Mouse (Mus musculus) CH12.LX (cell line): ENCODE results near the gene Fbxl20. TPM values are rescaled to one million over a fixed set of nuclear protein-coding genes. Genes with fewer than 3 reads are reported as not detected.

Experiments
- DNase-seq: peaks from one replicate; pipeline ENCODE4 v3.0.0-alpha.2; 2013; ENCODE audit errors: extremely low read depth
- H3K27ac ChIP-seq: 2 replicates; pipeline ENCODE4 v1.5.1; 2012; ENCODE audit warnings: low read depth, mild to moderate bottlenecking, control low read depth, moderate library complexity; ENCODE audit not compliant: insufficient read depth
- H3K27me3 ChIP-seq: replicated peaks from 2 replicates; pipeline ENCODE3; 2012; ENCODE audit warnings: inconsistent platforms
- H3K36me3 ChIP-seq, 2 experiments: replicated peaks in 1 of 2; 2 replicates each; pipeline versions ENCODE3 to v1.6.1; 2012; ENCODE audit warnings: inconsistent platforms in 1 of 2, low read length in 1 of 2, mild to moderate bottlenecking in 1 of 2, mixed read lengths in 1 of 2, moderate library complexity in 1 of 2; ENCODE audit not compliant: control insufficient read depth in 1 of 2, insufficient read depth in 1 of 2
- H3K4me1 ChIP-seq, 2 experiments: 2 replicates each; pipeline ENCODE4 v1.6.1; 2012; ENCODE audit warnings: inconsistent platforms in 1 of 2, moderate library complexity in 1 of 2; ENCODE audit not compliant: insufficient read depth in 2 of 2, control insufficient read depth in 1 of 2
- H3K4me2 ChIP-seq: 2 replicates; pipeline ENCODE4 v1.6.1; 2012; ENCODE audit warnings: low read depth, mild to moderate bottlenecking, control low read depth; ENCODE audit not compliant: poor library complexity, insufficient read depth, severe bottlenecking
- H3K4me3 ChIP-seq, 3 experiments: fragments of 150-350 bp in 1 of 3; sonication (generic) in 1 of 3; replicated peaks in 1 of 3; 2 replicates each; pipeline versions ENCODE3 to v1.5.1; 2011 to 2012; ENCODE audit warnings: low read depth in 2 of 3, low read length in 2 of 3, mild to moderate bottlenecking in 2 of 3, moderate library complexity in 2 of 3, control low read depth in 1 of 3, improper control_type of control experiment in 1 of 3, inconsistent platforms in 1 of 3, mixed read lengths in 1 of 3; ENCODE audit not compliant: poor library complexity in 1 of 3
- H3K79me2 ChIP-seq: replicated peaks from 2 replicates; pipeline ENCODE4 v1.6.1; 2012; ENCODE audit warnings: mild to moderate bottlenecking, moderate library complexity; ENCODE audit not compliant: control insufficient read depth, poor library complexity, insufficient read depth, severe bottlenecking; ENCODE audit errors: extremely low read depth
- H3K9ac ChIP-seq: 2 replicates; pipeline ENCODE4 v1.6.1; 2012; ENCODE audit warnings: low read depth, mild to moderate bottlenecking, control low read depth, moderate library complexity; ENCODE audit not compliant: insufficient read depth
- H3K9me3 ChIP-seq: replicated peaks from 2 replicates; pipeline ENCODE3; 2012; ENCODE audit warnings: low read length, inconsistent platforms, mixed read lengths
- CHD1 ChIP-seq: IDR thresholded peaks from 2 replicates; pipeline ENCODE4 v1.6.1; 2012; ENCODE audit warnings: low read depth, low read length, improper control_type of control experiment, inconsistent platforms
- CTCF ChIP-seq, 2 experiments: IDR thresholded peaks in 1 of 2; conservative IDR thresholded peaks in 1 of 2; 2 replicates each; pipeline ENCODE4 v1.5.1; 2011 to 2012; ENCODE audit warnings: low read depth in 2 of 2, low read length in 2 of 2, improper control_type of control experiment in 1 of 2, inconsistent platforms in 1 of 2, mild to moderate bottlenecking in 1 of 2, moderate library complexity in 1 of 2
- E2F4 ChIP-seq: IDR thresholded peaks from 2 replicates; pipeline ENCODE4 v1.6.1; 2011; ENCODE audit warnings: low read depth, low read length, improper control_type of control experiment; ENCODE audit not compliant: insufficient replicate concordance
- ELF1 ChIP-seq: IDR thresholded peaks from 2 replicates; pipeline ENCODE4 v1.6.1; 2014; ENCODE audit warnings: low read depth, mild to moderate bottlenecking, inconsistent platforms, low read length, improper control_type of control experiment
- IRF4 ChIP-seq: IDR thresholded peaks from 2 replicates; pipeline ENCODE4 v1.6.1; 2014; ENCODE audit warnings: low read depth, mild to moderate bottlenecking, inconsistent platforms, low read length, improper control_type of control experiment
- JUND ChIP-seq: conservative IDR thresholded peaks from 2 replicates; pipeline ENCODE4 v1.6.1; 2011; ENCODE audit warnings: low read depth, low read length, improper control_type of control experiment
- MXI1 ChIP-seq: IDR thresholded peaks from 2 replicates; pipeline ENCODE4 v1.6.1; 2011; ENCODE audit warnings: mild to moderate bottlenecking, low read depth, low read length, improper control_type of control experiment
- NELFE ChIP-seq: IDR thresholded peaks from 2 replicates; pipeline ENCODE4 v1.6.1; 2011; ENCODE audit warnings: low read depth, low read length, improper control_type of control experiment
- PAX5 ChIP-seq: IDR thresholded peaks from 2 replicates; pipeline ENCODE4 v1.6.1; 2012; ENCODE audit warnings: low read length, inconsistent platforms, mixed read lengths
- POLR2AphosphoS2 ChIP-seq: IDR thresholded peaks from 2 replicates; pipeline ENCODE4 v1.6.1; 2011; ENCODE audit warnings: low read depth, low read length, improper control_type of control experiment
- RAD21 ChIP-seq: IDR thresholded peaks from 2 replicates; pipeline ENCODE4 v1.6.1; 2011; ENCODE audit warnings: low read depth, mild to moderate bottlenecking, low read length, improper control_type of control experiment, moderate library complexity
- SMC3 ChIP-seq: IDR thresholded peaks from 2 replicates; pipeline ENCODE4 v1.6.1; 2011; ENCODE audit warnings: low read depth, low read length, improper control_type of control experiment
- UBTF ChIP-seq: IDR thresholded peaks from 2 replicates; pipeline ENCODE4 v1.6.1; 2012; ENCODE audit warnings: low read depth, mild to moderate bottlenecking, inconsistent platforms, low read length, improper control_type of control experiment, moderate library complexity
- USF1 ChIP-seq: IDR thresholded peaks from 2 replicates; pipeline ENCODE4 v1.6.1; 2014; ENCODE audit warnings: low read depth, mild to moderate bottlenecking, inconsistent platforms, low read length, improper control_type of control experiment
- ZC3H11A ChIP-seq: IDR thresholded peaks from 2 replicates; pipeline ENCODE4 v1.6.1; 2012; ENCODE audit warnings: low read depth, mild to moderate bottlenecking, inconsistent platforms, low read length, improper control_type of control experiment
- ZNF384 ChIP-seq: IDR thresholded peaks from 2 replicates; pipeline ENCODE4 v1.6.1; 2012; ENCODE audit warnings: low read depth, low read length, improper control_type of control experiment, inconsistent platforms
- dilution Hi-C: fragments of 300-500 bp; cut with MboI; formaldehyde crosslinking; loops from 2 replicates; pipeline ENCODE4 v1.14.3; 2020; ENCODE audit warnings: low sequenced_read_pairs; ENCODE audit not compliant: extremely low pct_unique_long_range_greater_than_20kb, extremely low pct_ligation_motif_present
- in situ Hi-C: fragments of 300-500 bp; cut with MboI; formaldehyde crosslinking; loops from 3 replicates; pipeline ENCODE4 v1.14.3; 2019; ENCODE audit warnings: low sequenced_read_pairs, low pct_ligation_motif_present, low pct_unique_long_range_greater_than_20kb, mixed read lengths
- polyA plus RNA-seq: library from polyadenylated mRNA; unstranded; fragments of >175 nt; gene quantifications from 2 replicates; pipeline ENCODE4 v1.2.1, GENCODE M21; 2012; ENCODE audit warnings: low read depth; ENCODE audit not compliant: insufficient read length
- total RNA-seq, 2 experiments: library from RNA; depleted of rRNA; stranded (reverse); fragments of 300-350 nt in 1 of 2; fragments of >200 nt in 1 of 2; gene quantifications; 2 replicates each; pipeline ENCODE4 v1.2.3; 2012 to 2014

Gene Fbxl20
- total and polyA plus RNA-seq, 3 experiments = 6.4 to 9.0 (median 7.9) TPM

DNA sequence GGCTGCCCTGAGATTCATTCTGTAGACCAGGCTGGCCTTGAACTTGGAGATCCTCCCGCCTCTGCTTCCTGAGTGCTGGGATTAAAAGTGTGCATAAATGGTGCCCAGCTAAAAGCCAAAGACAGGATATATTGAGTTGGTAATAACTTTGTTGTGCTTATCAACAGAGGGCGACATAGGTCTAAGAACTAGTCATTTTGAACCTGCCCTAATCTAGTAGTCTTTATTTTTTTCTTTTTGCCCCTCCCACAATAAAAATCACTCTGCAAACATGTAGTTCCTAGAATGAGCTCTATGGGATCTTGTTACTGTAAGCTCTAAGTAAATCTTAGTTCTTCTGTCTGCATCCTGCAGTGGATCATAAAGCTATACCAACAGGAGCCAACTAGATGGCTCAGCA, 7.7 kb downstream of the Fbxl20 start:
- DNase-seq = no peak
- in situ Hi-C loops (no loop called here), dilution Hi-C loops (no loop called here)
- peaks cover 0 to 13% of the 10 kb centered on the region in 2 experiments for H3K36me3 ChIP-seq
- no peaks in the 10 kb centered on the region for H3K9me3 ChIP-seq
- H3K4me3 ChIP-seq = no peak overlapping the region
- peak; percentile 38; the same call in 1 of the 2 replicates for TF ChIP-seq ZNF384
- TF ChIP-seq SMC3 = peak; percentile 11; the same call in 1 of the 2 replicates
- TF ChIP-seq RAD21 = peak; percentile 54
- no peak for TF ChIP-seq UBTF
- TF ChIP-seq ELF1 = no peak
- TF ChIP-seq POLR2AphosphoS2 = no peak
- peak in 1 of 2 experiments; percentile 62; a peak in 2 of 4 replicates for TF ChIP-seq CTCF (conservative IDR thresholded peaks at IDR 0.05 in 1 of 2, IDR thresholded peaks at IDR 0.05 in 1 of 2; ENCODE audit: low read depth in 2 of 2, low read length in 2 of 2)
- no peak for TF ChIP-seq ZC3H11A
- TF ChIP-seq PAX5 = no peak
- TF ChIP-seq IRF4 = no peak
- TF ChIP-seq CHD1 = no peak
- TF ChIP-seq USF1 = no peak
- TF ChIP-seq JUND = no peak
- TF ChIP-seq E2F4 = no peak
- no peak overlapping the region for H3K4me2 ChIP-seq
- H3K4me1 ChIP-seq = peaks cover 0 to 3% of the 10 kb centered on the region in 2 experiments; a peak in 2 of 4 replicates
- no peak overlapping the region for H3K9ac ChIP-seq
- H3K79me2 ChIP-seq = peaks cover 27% of the 10 kb centered on the region
- no peak overlapping the region for H3K27ac ChIP-seq
- H3K27me3 ChIP-seq = no peaks in the 10 kb centered on the region

DNA sequence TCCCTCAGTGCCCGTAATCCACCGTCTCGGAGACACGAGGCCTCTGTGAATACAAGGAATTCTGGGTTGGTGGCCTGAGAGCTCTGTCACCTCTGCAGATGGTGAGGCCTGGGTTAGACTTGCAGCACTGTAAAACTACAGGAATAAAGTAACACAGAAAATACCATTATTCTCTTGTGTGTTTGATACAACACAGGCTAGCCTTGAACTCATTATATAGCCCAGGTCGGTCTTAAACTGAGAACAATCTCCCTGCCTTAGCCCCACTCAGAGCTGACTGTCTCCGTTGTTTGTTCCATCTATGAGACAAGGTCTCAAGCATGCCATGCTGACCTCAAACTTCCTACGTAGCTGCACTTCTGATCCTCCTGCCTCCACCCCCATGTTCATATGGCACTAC, 11.3 kb downstream of the Fbxl20 start:
- dilution Hi-C loops (no loop called here), in situ Hi-C loops (no loop called here)
- Histone ChIP-seq H3K79me2 (peaks cover 10% of the 10 kb centered on the region), H3K9me3 (no peaks in the 10 kb centered on the region), H3K4me3 (no peak overlapping the region), H3K4me1 (no peaks in the 10 kb centered on the region), H3K27ac (no peak overlapping the region), H3K4me2 (no peak overlapping the region), H3K27me3 (no peaks in the 10 kb centered on the region), H3K9ac (no peak overlapping the region), H3K36me3 (peaks cover 2 to 19% of the 10 kb centered on the region in 2 experiments)
- DNase-seq = no peak
- TF ChIP-seq NELFE (no peak), MXI1 (no peak)
